Mouse (Mus musculus) forebrain, embryonic 11.5 days (tissue): ENCODE measurements around the gene Gmip. TPM values are rescaled to one million over a fixed set of nuclear protein-coding genes. Genes with fewer than 3 reads are reported as not detected.
A peak's percentile ranks its signal among the peaks of the same experiment; 100 is the strongest.

Source experiments
- ATAC-seq: fragments of 200-750 bp; cut with Nextera tagmentation; replicated peaks from 2 replicates; pipeline ENCODE4 v1.8.0; 2017; ENCODE audit warnings: moderate TSS enrichment; ENCODE audit not compliant: low FRiP score
- DNase-seq: peaks from one replicate; pipeline ENCODE4 v3.0.0-alpha.2; 2017; ENCODE audit warnings: low spot score
- H3K27ac ChIP-seq: fragments of 300-500 bp; sonication (generic); 2 replicates; pipeline ENCODE4 v1.5.1; 2014; ENCODE audit warnings: low read depth, low read length
- H3K27me3 ChIP-seq: fragments of 300-500 bp; sonication (generic); 2 replicates; pipeline ENCODE4 v1.6.1; 2014; ENCODE audit warnings: mild to moderate bottlenecking, low read length, mixed read lengths; ENCODE audit not compliant: control insufficient read depth, insufficient read depth
- H3K36me3 ChIP-seq: fragments of 300-500 bp; sonication (generic); 2 replicates; pipeline ENCODE4 v1.6.1; 2014; ENCODE audit warnings: mild to moderate bottlenecking, low read length, moderate library complexity, mixed read lengths; ENCODE audit not compliant: control insufficient read depth, insufficient read depth
- H3K4me1 ChIP-seq: fragments of 300-500 bp; sonication (generic); replicated peaks from 2 replicates; pipeline ENCODE4 v1.6.1; 2014; ENCODE audit warnings: low read length, mixed read lengths; ENCODE audit not compliant: control insufficient read depth, insufficient read depth
- H3K4me2 ChIP-seq: fragments of 300-500 bp; sonication (generic); 2 replicates; pipeline ENCODE4 v1.6.1; 2014; ENCODE audit warnings: low read depth, mild to moderate bottlenecking, low read length, moderate library complexity, mixed read lengths; ENCODE audit not compliant: severe bottlenecking
- H3K4me3 ChIP-seq: fragments of 300-500 bp; sonication (generic); 2 replicates; pipeline ENCODE4 v1.5.1; 2014; ENCODE audit warnings: low read depth, low read length
- H3K9ac ChIP-seq: fragments of 300-500 bp; sonication (generic); 2 replicates; pipeline ENCODE4 v1.6.1; 2014; ENCODE audit warnings: low read length
- H3K9me3 ChIP-seq: fragments of 300-500 bp; sonication (generic); 2 replicates; pipeline ENCODE4 v1.6.1; 2016; ENCODE audit warnings: low read length, mixed read lengths; ENCODE audit not compliant: control insufficient read depth
- WGBS: fragments of 180-500 bp; shearing (Covaris S2); extraction: QIAGEN DNeasy Blood & Tissue Kit; methylation state at CpG from one replicate; pipeline ENCODE4 v1.1.7; 2014; 5-methylcytosine and 5-hydroxymethylcytosine counted together
- polyA plus RNA-seq: library from polyadenylated mRNA; unstranded; fragments of >200 nt; fragmentation: Nextera tagmentation; extraction: Ambion mirVana; gene quantifications from 2 replicates; pipeline ENCODE4 v1.2.1, GENCODE M21; 2014

The Gmip gene
- polyA plus RNA-seq, 1 experiment from 2014 or later = 11.0 TPM

- Histone ChIP-seq H3K36me3 (no peaks in the 10 kb centered on the region; the same call in 1 of the 2 replicates), H3K9me3 (no peaks in the 10 kb centered on the region), H3K9ac (no peak overlapping the region), H3K4me3 (no peak overlapping the region), H3K4me2 (no peak overlapping the region), H3K4me1 (peaks cover 10% of the 10 kb centered on the region), H3K27ac (no peak overlapping the region), H3K27me3 (no peaks in the 10 kb centered on the region)
- ATAC-seq (no peak), DNase-seq (no peak)
- WGBS = 79% methylated on average over 5 of the region's 5 CpGs
Measured at GRCm38 (mm10) chr8:69789731-69790130, 18.7 kb upstream of the Gmip start.

GRCm38 (mm10) chr8:69790364-69790763 is 18.1 kb upstream of the Gmip start:
- peak overlapping the region; percentile 68; the same call in 1 of the 2 replicates for H3K27ac ChIP-seq
- H3K36me3 ChIP-seq = no peaks in the 10 kb centered on the region; the same call in 1 of the 2 replicates
- peak; percentile 5; the same call in 1 of the 2 replicates for ATAC-seq
- H3K27me3 ChIP-seq = no peaks in the 10 kb centered on the region
- H3K9me3 ChIP-seq = no peaks in the 10 kb centered on the region
- peak overlapping the region; percentile 98 for H3K9ac ChIP-seq
- DNase-seq = no peak
- H3K4me1 ChIP-seq = peaks cover 10% of the 10 kb centered on the region
- WGBS = 33% methylated on average over 11 of the region's 11 CpGs
- peak overlapping the region; percentile 100 for H3K4me3 ChIP-seq
- peak overlapping the region; percentile 76 for H3K4me2 ChIP-seq

- Histone ChIP-seq H3K9ac (peak within 1 kb of the TSS; percentile 98), H3K36me3 (no peaks in the 10 kb centered on the region; the same call in 1 of the 2 replicates), H3K9me3 (no peaks in the 10 kb centered on the region), H3K4me1 (peaks cover 10% of the 10 kb centered on the region), H3K27me3 (no peaks in the 10 kb centered on the region), H3K27ac (peak within 1 kb of the TSS; percentile 68), H3K4me3 (peak within 1 kb of the TSS; percentile 100), H3K4me2 (peak within 1 kb of the TSS; percentile 76)
- peak; percentile 91 for DNase-seq
- WGBS = under 1% methylated on average over 38 of the region's 38 CpGs
- peak; percentile 95 for ATAC-seq
Measured at GRCm38 (mm10) chr8:69790773-69791367, 17.6 kb upstream of the Gmip start, which contains the start of the genes Atp13a1 and Zfp866. Gene Atp13a1, plus strand, starts transcription at chr8:69791163. Gene Zfp866, minus strand, starts transcription at chr8:69791178.

GRCm38 (mm10) chr8:69791415-69792068 is 16.9 kb upstream of the Gmip start:
- H3K27ac ChIP-seq = peak overlapping the region; percentile 68; the same call in 1 of the 2 replicates
- peak overlapping the region; percentile 100 for H3K4me3 ChIP-seq
- H3K27me3 ChIP-seq = no peaks in the 10 kb centered on the region
- H3K4me2 ChIP-seq = peak overlapping the region; percentile 76
- no peaks in the 10 kb centered on the region; the same call in 1 of the 2 replicates for H3K36me3 ChIP-seq
- ATAC-seq (peak; percentile 83), DNase-seq (peak; percentile 77)
- peaks cover 10% of the 10 kb centered on the region for H3K4me1 ChIP-seq
- peak overlapping the region; percentile 98 for H3K9ac ChIP-seq
- under 1% methylated on average over 46 of the region's 48 CpGs for WGBS
- no peaks in the 10 kb centered on the region for H3K9me3 ChIP-seq

GRCm38 (mm10) chr8:69793666-69794065 is 14.8 kb upstream of the Gmip start:
- no peak for DNase-seq
- no peak overlapping the region for H3K9ac ChIP-seq
- H3K27me3 ChIP-seq = no peaks in the 10 kb centered on the region
- H3K4me3 ChIP-seq = no peak overlapping the region
- no peak overlapping the region for H3K4me2 ChIP-seq
- no peaks in the 10 kb centered on the region for H3K9me3 ChIP-seq
- ATAC-seq = no peak
- WGBS = 91% methylated on average over 4 of the region's 4 CpGs
- no peak overlapping the region for H3K27ac ChIP-seq
- peaks cover 10% of the 10 kb centered on the region for H3K4me1 ChIP-seq
- peaks cover 6% of the 10 kb centered on the region; the same call in 1 of the 2 replicates for H3K36me3 ChIP-seq

GRCm38 (mm10) chr8:69794096-69794495 is 14.4 kb upstream of the Gmip start:
- H3K4me1 ChIP-seq = peaks cover 10% of the 10 kb centered on the region
- no peaks in the 10 kb centered on the region for H3K9me3 ChIP-seq
- DNase-seq (no peak), ATAC-seq (no peak)
- H3K27me3 ChIP-seq = no peaks in the 10 kb centered on the region
- H3K36me3 ChIP-seq = peaks cover 7% of the 10 kb centered on the region; the same call in 1 of the 2 replicates
- no peak overlapping the region for H3K9ac ChIP-seq
- no peak overlapping the region for H3K27ac ChIP-seq
- H3K4me2 ChIP-seq = no peak overlapping the region
- H3K4me3 ChIP-seq = no peak overlapping the region
- WGBS = 86% methylated on average over 3 of the region's 3 CpGs

GRCm38 (mm10) chr8:69794901-69795300 is 13.6 kb upstream of the Gmip start:
- Histone ChIP-seq H3K9ac (no peak overlapping the region), H3K9me3 (no peaks in the 10 kb centered on the region), H3K4me1 (peaks cover 10% of the 10 kb centered on the region), H3K4me2 (no peak overlapping the region), H3K27me3 (no peaks in the 10 kb centered on the region), H3K36me3 (peaks cover 12% of the 10 kb centered on the region; the same call in 1 of the 2 replicates), H3K4me3 (no peak overlapping the region), H3K27ac (no peak overlapping the region)
- ATAC-seq (no peak), DNase-seq (no peak)
- WGBS = 98% methylated on average over 6 of the region's 6 CpGs

GRCm38 (mm10) chr8:69796721-69797345 is 11.6 kb upstream of the Gmip start:
- peaks cover 10% of the 10 kb centered on the region for H3K4me1 ChIP-seq
- DNase-seq = no peak

More at GRCm38 (mm10) chr8:69796721-69797345, 11.6 kb upstream of the Gmip start:
- Histone ChIP-seq H3K4me2 (no peak overlapping the region), H3K9me3 (no peaks in the 10 kb centered on the region), H3K9ac (no peak overlapping the region), H3K27ac (no peak overlapping the region), H3K4me3 (no peak overlapping the region), H3K27me3 (no peaks in the 10 kb centered on the region), H3K36me3 (peaks cover 20% of the 10 kb centered on the region; the same call in 1 of the 2 replicates)
- no peak for ATAC-seq
- 96% methylated on average over 16 of the region's 16 CpGs for WGBS
